In genomic region chr10:44765527-44765926, GRCm38 (mm10) we compare ENCODE assay signal across 21 mouse cellular contexts.
A peak's percentile ranks its signal among the peaks of the same experiment; 100 is the strongest.
DNase-seq lines count a peak whose midpoint lies in the region; ATAC-seq and TF ChIP-seq lines count a peak whose summit lies in the region.
"Had no signal": no experiment of that assay in that cellular context is flagged by ENCODE, and none has a peak within 500 bp of the region (broad histone marks: within the 10 kb centered on the region; RNA-seq: fewer than 3 reads in every experiment).

No protein-coding gene starts in this region.

- TF ChIP-seq POLR2A in liver, adult 2 months (IDR thresholded peaks at IDR 0.05; ENCODE audit: extremely low read depth, insufficient read depth, low read length), result no peak
- TF ChIP-seq POLR2A in lung, adult 2 months (IDR thresholded peaks at IDR 0.05; ENCODE audit: borderline replicate concordance, extremely low read depth, low read depth, low read length), result no peak

- ATAC-seq in liver, embryonic 11.5 days (replicated peaks; ENCODE audit: low FRiP score), result no peak
- ATAC-seq in lung, embryonic 15.5 days (ENCODE audit: borderline replicate concordance, extremely low read depth, low FRiP score, low TSS enrichment), result peak; percentile 65; the same call in 1 of the 2 replicates
- ATAC-seq in liver, postnatal 0 days, result peak; percentile 81
- no peak for ATAC-seq in erythroblast, adult 5-6 weeks (replicated peaks; ENCODE audit: low FRiP score, poor library complexity, severe bottlenecking)
- ATAC-seq: forebrain, embryonic 15.5 days had no signal

- H3K4me3 ChIP-seq in liver, adult 2 months (ENCODE audit: insufficient read depth, low read depth, low read length), result no peak overlapping the region
- H3K4me3 ChIP-seq in liver, embryonic 11.5 days (ENCODE audit: low read depth, low read length), result no peak overlapping the region
- no peak overlapping the region for H3K4me3 ChIP-seq in lung, embryonic 15.5 days
- H3K4me3 ChIP-seq in lung, adult 2 months (replicated peaks; ENCODE audit: extremely low read depth, low read depth, low read length), result no peak overlapping the region
- no peak overlapping the region for H3K4me3 ChIP-seq in liver, postnatal 0 days (ENCODE audit: low read depth, low read length)
- H3K4me3 ChIP-seq: embryonic facial prominence, embryonic 15.5 days; forebrain, embryonic 15.5 days; heart, adult 2 months; heart, embryonic 15.5 days; hindbrain, embryonic 13.5 days had no signal

- TF ChIP-seq EP300 in liver, postnatal 0 days (IDR thresholded peaks at IDR 0.05; ENCODE audit: low read depth), result no peak

- no peak overlapping the region for H3K9ac ChIP-seq in liver, adult 2 months (ENCODE audit: low read depth, low read length)
- H3K9ac ChIP-seq in liver, embryonic 11.5 days (ENCODE audit: low read depth, low read length), result no peak overlapping the region
- H3K9ac ChIP-seq in lung, embryonic 15.5 days, result no peak overlapping the region
- no peak overlapping the region for H3K9ac ChIP-seq in liver, postnatal 0 days (replicated peaks)
- H3K9ac ChIP-seq: embryonic facial prominence, embryonic 15.5 days; forebrain, embryonic 15.5 days; heart, embryonic 15.5 days; hindbrain, embryonic 13.5 days had no signal

- H3K79me2 ChIP-seq in liver, adult 2 months (ENCODE audit: control insufficient read depth, insufficient read depth, low read length), result no peaks in the 10 kb centered on the region

- no peak overlapping the region for H3K4me2 ChIP-seq in liver, embryonic 11.5 days
- H3K4me2 ChIP-seq in lung, embryonic 15.5 days, result no peak overlapping the region
- no peak overlapping the region for H3K4me2 ChIP-seq in liver, postnatal 0 days (ENCODE audit: low read depth, low read length)
- H3K4me2 ChIP-seq: embryonic facial prominence, embryonic 15.5 days; forebrain, embryonic 15.5 days; heart, embryonic 11.5 days; heart, embryonic 15.5 days; hindbrain, embryonic 13.5 days had no signal

- TF ChIP-seq CTCF in liver, adult 2 months (IDR thresholded peaks at IDR 0.05; ENCODE audit: low read depth, low read length), result no peak
- no peak for TF ChIP-seq CTCF in lung, adult 2 months (IDR thresholded peaks at IDR 0.05; ENCODE audit: insufficient read depth, low read length)
- no peak for TF ChIP-seq CTCF in liver, postnatal 0 days (IDR thresholded peaks at IDR 0.05; ENCODE audit: low read depth)

- H3K27ac ChIP-seq in liver, adult 2 months (replicated peaks; ENCODE audit: insufficient read depth, low read depth, low read length), result no peak overlapping the region
- no peak overlapping the region for H3K27ac ChIP-seq in liver, embryonic 11.5 days (ENCODE audit: low read depth, low read length)
- no peak overlapping the region for H3K27ac ChIP-seq in lung, embryonic 15.5 days
- peak overlapping the region; percentile 53 for H3K27ac ChIP-seq in liver, postnatal 0 days (ENCODE audit: low read depth)
- H3K27ac ChIP-seq: embryonic facial prominence, embryonic 15.5 days; forebrain, embryonic 15.5 days; heart, adult 2 months; heart, embryonic 15.5 days; hindbrain, embryonic 13.5 days had no signal

- peaks cover 7% of the 10 kb centered on the region; the same call in 1 of the 2 replicates for H3K4me1 ChIP-seq in liver, adult 2 months (ENCODE audit: control insufficient read depth, insufficient read depth, low read length)
- H3K4me1 ChIP-seq in liver, embryonic 11.5 days (replicated peaks; ENCODE audit: control insufficient read depth, insufficient read depth, low read length), result 0 out of 2 replicates have a peak, but pooled peaks cover 3% of the 10 kb centered on the region
- H3K4me1 ChIP-seq in lung, embryonic 15.5 days, result no peaks in the 10 kb centered on the region
- H3K4me1 ChIP-seq in lung, adult 2 months (ENCODE audit: control insufficient read depth, insufficient read depth, low read length), result no peaks in the 10 kb centered on the region
- peaks cover 6% of the 10 kb centered on the region; the same call in 1 of the 2 replicates for H3K4me1 ChIP-seq in liver, postnatal 0 days (ENCODE audit: insufficient read depth)
- H3K4me1 ChIP-seq: embryonic facial prominence, embryonic 15.5 days; forebrain, embryonic 15.5 days; heart, embryonic 15.5 days; hindbrain, embryonic 13.5 days had no signal

- no peaks in the 10 kb centered on the region for H3K36me3 ChIP-seq in liver, adult 2 months (ENCODE audit: control insufficient read depth, insufficient read depth, low read length)
- H3K36me3 ChIP-seq in liver, embryonic 11.5 days (ENCODE audit: control insufficient read depth, insufficient read depth, low read length), result no peaks in the 10 kb centered on the region
- H3K36me3 ChIP-seq in lung, embryonic 15.5 days, result no peaks in the 10 kb centered on the region
- H3K36me3 ChIP-seq in liver, postnatal 0 days (replicated peaks; ENCODE audit: insufficient read depth, low read length), result no peaks in the 10 kb centered on the region
- H3K36me3 ChIP-seq: embryonic facial prominence, embryonic 15.5 days; forebrain, embryonic 15.5 days; heart, embryonic 15.5 days; hindbrain, embryonic 13.5 days had no signal

- peak; percentile 81 for DNase-seq in liver, adult 2 months (ENCODE audit: extremely low read depth, low read depth, low spot score)
- DNase-seq in liver, embryonic 11.5 days (ENCODE audit: low spot score), result no peak
- no peak for DNase-seq in lung, adult 2 months
- DNase-seq in 416B (ENCODE audit: low read depth), result peak; percentile 15
- DNase-seq in liver, postnatal 0 days, result no peak
- DNase-seq: adrenal gland, adult 8-10 months; adrenal gland, postnatal 36 days; cerebellum, adult 11 months; cerebellum, adult 8-10 months; cerebellum, postnatal 14 days; embryo, embryonic 11 days; gastrocnemius, postnatal 14 days; heart, adult 2 months; heart, postnatal 14 days had no signal

- no peaks in the 10 kb centered on the region for H3K9me3 ChIP-seq in liver, embryonic 11.5 days (ENCODE audit: control insufficient read depth, low read length)
- no peaks in the 10 kb centered on the region for H3K9me3 ChIP-seq in lung, embryonic 15.5 days
- no peaks in the 10 kb centered on the region for H3K9me3 ChIP-seq in liver, postnatal 0 days (ENCODE audit: low read length)
- H3K9me3 ChIP-seq: embryonic facial prominence, embryonic 15.5 days; forebrain, embryonic 15.5 days; heart, embryonic 15.5 days; hindbrain, embryonic 13.5 days had no signal

- 15% methylated on average over 3 of the region's 3 CpGs for WGBS in liver, adult 2 months
- 74% methylated on average over 3 of the region's 3 CpGs for WGBS in liver, embryonic 11.5 days
- WGBS in lung, embryonic 15.5 days, result 32% methylated on average over 3 of the region's 3 CpGs
- WGBS in lung, adult 2 months, result 39% methylated on average over 3 of the region's 3 CpGs
- WGBS in liver, postnatal 0 days (ENCODE audit: insufficient replicate concordance), result 42% methylated on average over 3 of the region's 3 CpGs

- H3K27me3 ChIP-seq in liver, adult 2 months (ENCODE audit: control insufficient read depth, insufficient read depth, low read length), result no peaks in the 10 kb centered on the region
- H3K27me3 ChIP-seq in liver, embryonic 11.5 days (replicated peaks; ENCODE audit: control insufficient read depth, insufficient read depth, low read length), result no peaks in the 10 kb centered on the region
- H3K27me3 ChIP-seq in lung, embryonic 15.5 days, result no peaks in the 10 kb centered on the region
- no peaks in the 10 kb centered on the region for H3K27me3 ChIP-seq in liver, postnatal 0 days (ENCODE audit: insufficient read depth, low read length)
- H3K27me3 ChIP-seq: embryonic facial prominence, embryonic 15.5 days; forebrain, embryonic 15.5 days; heart, embryonic 15.5 days; hindbrain, embryonic 13.5 days had no signal

Comparison
In these comparisons a context has a peak if more than half of its experiments do, and no peak if none do; other contexts are left out.
1. DNase-seq: peak in liver, adult 2 months (single experiment) and 416B (single experiment); none in liver, embryonic 11.5 days (single experiment), lung, adult 2 months (single experiment) and liver, postnatal 0 days (single experiment).
2. ATAC-seq: peak in lung, embryonic 15.5 days (single experiment) and liver, postnatal 0 days (single experiment); none in liver, embryonic 11.5 days (single experiment) and erythroblast, adult 5-6 weeks (single experiment).